Mouse (Mus musculus) limb, embryonic 10.5 days (tissue): ENCODE measurements at regions not wholly inside any gene's neighbourhood (a gene's known extent, or its start where the extent isn't known, plus 50 kb on each side); places are given as distances from the start of the nearest gene placed in this dataset.

Source experiments
- DNase-seq: peaks from one replicate; pipeline ENCODE4 v3.0.0-alpha.2; 2017; ENCODE audit warnings: low spot score
- H3K27ac ChIP-seq: fragments of 300-500 bp; sonication (generic); 2 replicates; pipeline ENCODE4 v1.5.1; 2016; ENCODE audit warnings: mild to moderate bottlenecking
- H3K27me3 ChIP-seq: fragments of 300-500 bp; sonication (generic); 2 replicates; pipeline ENCODE4 v1.6.1; 2016; ENCODE audit warnings: low read depth, mild to moderate bottlenecking; ENCODE audit not compliant: poor library complexity, severe bottlenecking
- H3K36me3 ChIP-seq: fragments of 300-500 bp; sonication (generic); 2 replicates; pipeline ENCODE4 v1.6.1; 2016; ENCODE audit warnings: mild to moderate bottlenecking, moderate library complexity
- H3K4me1 ChIP-seq: fragments of 300-500 bp; sonication (generic); 2 replicates; pipeline ENCODE4 v1.6.1; 2016
- H3K4me3 ChIP-seq: fragments of 300-500 bp; sonication (generic); 2 replicates; pipeline ENCODE4 v1.5.1; 2016; ENCODE audit warnings: mild to moderate bottlenecking, moderate library complexity
- H3K9me3 ChIP-seq: fragments of 300-500 bp; sonication (generic); replicated peaks from 2 replicates; pipeline ENCODE4 v1.6.1; 2016; ENCODE audit warnings: mild to moderate bottlenecking
- WGBS: fragments of 180-500 bp; shearing (Covaris S2); methylation state at CpG from one replicate; pipeline ENCODE4 v1.1.7; 2016; 5-methylcytosine and 5-hydroxymethylcytosine counted together

GRCm38 (mm10) chr13:115986282-115986681 lies 323.2 kb downstream of the Isl1 start:
- no peaks in the 10 kb centered on the region for H3K27me3 ChIP-seq
- WGBS = 98% methylated on average over 2 of the region's 2 CpGs
- no peaks in the 10 kb centered on the region for H3K36me3 ChIP-seq
- DNase-seq = no peak
- no peak overlapping the region for H3K4me3 ChIP-seq
- no peaks in the 10 kb centered on the region for H3K9me3 ChIP-seq
- H3K4me1 ChIP-seq = no peaks in the 10 kb centered on the region
- H3K27ac ChIP-seq = no peak overlapping the region

- H3K9me3 ChIP-seq = no peaks in the 10 kb centered on the region
- WGBS = 91% methylated on average over 3 of the region's 3 CpGs
- H3K36me3 ChIP-seq = no peaks in the 10 kb centered on the region
- H3K27me3 ChIP-seq = no peaks in the 10 kb centered on the region
- H3K27ac ChIP-seq = no peak overlapping the region
- no peak overlapping the region for H3K4me3 ChIP-seq
- no peaks in the 10 kb centered on the region for H3K4me1 ChIP-seq
- DNase-seq = no peak
Measured at GRCm38 (mm10) chr13:115985715-115986114, 323.8 kb downstream of the Isl1 start.

DNA sequence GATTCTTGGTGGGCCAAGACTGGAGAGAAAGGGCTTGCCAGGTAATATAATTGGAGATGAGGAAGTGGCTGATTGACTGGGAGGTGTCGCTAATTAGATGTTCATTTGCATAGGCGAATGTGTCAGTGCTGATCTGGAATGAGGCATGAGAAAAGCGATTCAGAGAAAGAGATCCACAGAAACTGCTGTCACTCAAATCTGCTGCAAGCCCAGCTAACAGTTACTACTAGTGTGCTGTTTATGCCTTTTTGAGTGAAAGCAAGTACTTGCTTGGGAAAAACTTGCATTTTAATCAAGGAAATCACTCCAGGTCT lies 331.6 kb downstream of the Isl1 start:
- Histone ChIP-seq H3K4me3 (no peak overlapping the region), H3K9me3 (no peaks in the 10 kb centered on the region), H3K4me1 (no peaks in the 10 kb centered on the region), H3K27ac (no peak overlapping the region), H3K36me3 (no peaks in the 10 kb centered on the region), H3K27me3 (no peaks in the 10 kb centered on the region)
- no peak for DNase-seq
- WGBS = 34% methylated on average over 3 of the region's 3 CpGs

- H3K4me1 ChIP-seq = no peaks in the 10 kb centered on the region
- no peaks in the 10 kb centered on the region for H3K36me3 ChIP-seq
- no peak overlapping the region for H3K27ac ChIP-seq
- no peak overlapping the region for H3K4me3 ChIP-seq
- 58% methylated on average over 7 of the region's 7 CpGs for WGBS
- H3K9me3 ChIP-seq = no peaks in the 10 kb centered on the region
- no peak for DNase-seq
- H3K27me3 ChIP-seq = no peaks in the 10 kb centered on the region
Measured at GRCm38 (mm10) chr13:115977118-115977889, 332.2 kb downstream of the Isl1 start.
